Mouse (Mus musculus): ENCODE measurements around the gene Cdkn1b. TPM values are rescaled to one million over a fixed set of nuclear protein-coding genes. Genes with fewer than 3 reads are reported as not detected.

Gene Cdkn1b
- polyA plus RNA-seq, 1 experiment from 2014 or later = 36.4 TPM

DNA sequence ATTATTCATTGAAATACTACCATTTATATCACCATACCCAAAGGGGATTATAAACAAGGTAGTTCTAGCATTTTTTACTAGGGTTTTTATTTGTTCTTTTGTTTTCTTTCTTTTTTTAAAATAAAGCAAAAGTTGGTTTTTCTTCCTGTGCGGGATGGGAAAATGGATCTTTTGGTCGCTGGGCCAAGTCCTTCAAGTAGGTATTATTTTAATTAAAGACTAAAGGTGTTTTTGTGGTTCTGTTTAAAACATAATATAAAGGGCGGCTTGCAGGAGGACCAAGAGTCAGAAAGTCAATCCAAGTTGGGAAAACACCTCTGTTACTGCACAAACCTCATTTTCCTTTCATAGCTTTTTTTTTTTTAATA, 6.1 kb downstream of the Cdkn1b start:
- Histone ChIP-seq H3K36me3 (replicated peaks) (peaks cover 4% of the 10 kb centered on the region), H3K27me3 (no peaks in the 10 kb centered on the region), H3K9ac (peak overlapping the region; percentile 85), H3K4me3 (replicated peaks) (peak overlapping the region; percentile 57), H3K9me3 (no peaks in the 10 kb centered on the region), H3K4me2 (peak overlapping the region; percentile 93), H3K27ac (peak overlapping the region; percentile 100), H3K4me1 (peaks cover 65% of the 10 kb centered on the region)
- ATAC-seq (ENCODE audit: low FRiP score) = no peak
- 10% methylated on average over 3 of the region's 3 CpGs for WGBS

DNA sequence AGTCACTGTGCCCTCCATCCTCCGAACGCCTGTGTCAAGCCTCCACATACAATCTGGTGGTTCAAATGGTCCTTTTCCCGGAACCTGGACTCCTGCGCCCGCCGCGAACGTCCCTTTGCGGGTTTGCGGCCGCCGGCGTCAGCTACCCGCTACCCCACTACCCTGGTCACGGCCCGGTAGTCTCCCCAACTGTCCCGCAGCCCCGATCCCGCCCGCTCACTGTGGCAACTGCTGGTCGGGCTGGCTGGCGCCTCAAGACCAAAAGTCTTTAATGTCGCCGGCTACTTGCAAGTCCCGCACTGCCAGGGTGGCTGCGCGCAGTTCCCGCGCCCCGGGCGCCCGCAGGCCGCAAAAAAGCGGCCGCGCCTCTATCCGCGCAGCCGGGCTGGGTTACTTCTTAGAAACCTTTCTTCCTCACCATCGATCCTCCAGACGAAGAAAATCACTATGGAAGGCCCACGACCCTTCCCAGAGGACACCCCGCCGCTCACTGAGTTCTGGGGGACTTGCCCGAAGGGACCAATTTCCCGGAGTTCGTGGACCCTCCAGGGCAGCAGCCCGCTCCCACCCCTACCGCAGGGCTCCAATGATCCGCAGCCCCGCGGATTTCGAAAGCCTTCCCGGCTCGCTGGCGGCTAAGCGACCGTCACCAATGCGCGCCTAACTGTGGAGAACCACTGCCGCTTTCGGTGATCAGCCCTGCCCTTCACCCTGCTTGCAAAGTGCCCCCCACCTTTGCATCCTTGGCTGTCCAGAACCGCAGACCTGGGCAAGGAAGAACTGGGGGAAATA, 6.8 kb downstream of the Cdkn1b start:
- Histone ChIP-seq H3K9me3 (no peaks in the 10 kb centered on the region), H3K4me3 (replicated peaks) (peak overlapping the region; percentile 57), H3K27ac (peak overlapping the region; percentile 100), H3K9ac (peak overlapping the region; percentile 85), H3K4me2 (peak overlapping the region; percentile 93), H3K4me1 (peaks cover 62% of the 10 kb centered on the region), H3K27me3 (no peaks in the 10 kb centered on the region), H3K36me3 (replicated peaks) (peaks cover 4% of the 10 kb centered on the region)
- peak; percentile 47 for ATAC-seq (ENCODE audit: low FRiP score)
- WGBS = under 1% methylated on average over 61 of the region's 63 CpGs

DNA sequence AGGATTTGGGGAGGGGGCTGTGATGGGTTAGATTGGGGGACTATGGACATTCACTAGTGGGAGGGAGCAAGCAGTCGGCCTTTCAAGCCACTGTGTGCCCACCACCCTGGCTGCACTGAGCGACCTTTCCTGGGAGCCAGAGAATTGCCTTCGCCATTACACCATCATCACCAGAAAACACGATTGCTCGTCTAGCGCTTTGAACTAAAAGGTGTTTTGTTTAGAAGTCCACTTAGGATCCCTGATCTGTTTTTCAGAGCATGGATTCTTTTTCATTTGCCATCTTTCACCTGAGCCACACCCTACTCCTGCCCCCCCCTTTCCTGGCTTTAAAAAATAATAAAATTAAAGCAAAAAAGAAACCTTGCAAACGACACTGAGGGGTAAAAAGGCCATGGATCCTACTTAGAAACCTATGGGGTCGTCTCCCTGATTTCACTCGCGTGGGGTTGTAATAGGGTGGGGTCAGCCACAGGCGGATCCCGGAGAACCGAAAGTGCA, 7.4 kb downstream of the Cdkn1b start:
- Histone ChIP-seq H3K4me2 (peak overlapping the region; percentile 93), H3K36me3 (replicated peaks) (peaks cover 4% of the 10 kb centered on the region), H3K4me1 (peaks cover 55% of the 10 kb centered on the region), H3K4me3 (replicated peaks) (peak overlapping the region; percentile 57), H3K27me3 (no peaks in the 10 kb centered on the region), H3K9ac (peak overlapping the region; percentile 85), H3K27ac (peak overlapping the region; percentile 100), H3K9me3 (no peaks in the 10 kb centered on the region)
- WGBS = 1% methylated on average over 13 of the region's 13 CpGs
- peak; percentile 34 for ATAC-seq (ENCODE audit: low FRiP score)

DNA sequence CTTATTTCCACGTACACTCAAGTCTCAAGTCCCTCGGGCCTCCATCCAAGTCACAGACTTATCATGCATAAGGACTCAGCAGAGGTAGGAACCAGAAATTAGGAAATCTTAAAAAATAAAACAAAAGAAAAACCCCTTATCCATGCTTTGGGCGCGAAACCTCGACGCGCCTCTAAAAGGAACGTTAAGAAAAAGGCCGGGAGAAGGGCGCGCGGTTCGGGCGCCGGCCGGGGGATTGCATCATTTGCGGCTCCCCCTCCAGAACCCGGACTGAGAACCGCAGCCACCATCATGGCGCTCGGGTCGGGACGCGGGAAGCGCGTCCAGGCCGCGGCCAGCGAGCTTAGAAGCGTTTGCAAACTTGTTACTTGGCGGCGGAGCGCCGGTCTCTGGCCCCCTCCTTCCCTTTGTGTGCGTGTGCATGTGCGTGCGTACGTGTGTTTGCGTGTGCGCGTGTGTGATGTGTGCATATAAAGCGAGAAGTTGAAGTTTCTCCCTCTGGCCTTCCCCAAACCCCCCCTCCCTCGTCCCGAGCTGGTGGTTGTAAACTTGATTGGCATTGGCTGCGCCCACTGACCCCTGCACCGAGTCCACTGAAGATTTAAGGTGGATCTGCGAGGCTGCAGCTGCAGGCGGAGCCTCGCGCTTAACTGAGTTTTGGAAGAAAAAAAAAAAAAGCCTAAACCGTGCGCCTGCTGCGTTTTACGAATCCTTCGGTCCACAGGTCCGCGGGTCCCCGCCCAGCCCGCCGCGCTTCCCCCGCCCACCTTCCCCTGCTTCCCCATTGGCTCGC, 8.1 kb downstream of the Cdkn1b start:
- peak overlapping the region; percentile 93 for H3K4me2 ChIP-seq
- H3K27me3 ChIP-seq = no peaks in the 10 kb centered on the region
- under 1% methylated on average over 63 of the region's 63 CpGs for WGBS
- ATAC-seq (ENCODE audit: low FRiP score) = peak; percentile 89
- H3K36me3 ChIP-seq (replicated peaks) = peaks cover 4% of the 10 kb centered on the region
- H3K4me1 ChIP-seq = peaks cover 56% of the 10 kb centered on the region
- H3K4me3 ChIP-seq (replicated peaks) = peak overlapping the region; percentile 57
- H3K9me3 ChIP-seq = no peaks in the 10 kb centered on the region
- peak overlapping the region; percentile 85 for H3K9ac ChIP-seq
- H3K27ac ChIP-seq = peak overlapping the region; percentile 100

DNA sequence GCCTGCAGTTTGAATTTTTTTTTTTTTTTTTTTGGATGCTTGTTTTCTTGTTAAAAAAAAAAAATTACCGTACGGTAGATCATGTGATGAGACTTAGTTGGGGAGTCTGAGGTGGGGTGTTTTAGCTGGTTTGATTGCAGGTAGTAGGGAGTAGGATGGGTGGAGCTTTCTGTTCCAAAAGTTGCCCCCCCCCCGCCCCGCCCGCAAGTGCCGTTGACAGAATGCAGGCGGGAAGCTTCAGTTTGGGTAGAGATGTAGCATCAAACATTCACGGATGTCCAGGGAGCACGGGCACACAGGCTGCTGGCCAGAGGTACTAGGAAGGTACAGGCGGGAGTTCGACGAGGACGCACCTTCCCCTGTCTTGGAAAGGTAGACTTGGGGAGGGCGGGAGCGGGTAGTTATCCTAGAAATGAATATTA, 8.7 kb downstream of the Cdkn1b start:
- ATAC-seq (ENCODE audit: low FRiP score) = peak; percentile 28
- Histone ChIP-seq H3K4me2 (peak overlapping the region; percentile 93), H3K27me3 (no peaks in the 10 kb centered on the region), H3K9ac (peak overlapping the region; percentile 85), H3K4me1 (peaks cover 51% of the 10 kb centered on the region), H3K9me3 (no peaks in the 10 kb centered on the region), H3K36me3 (replicated peaks) (peaks cover 4% of the 10 kb centered on the region; the same call in 1 of the 2 replicates), H3K27ac (peak overlapping the region; percentile 100), H3K4me3 (replicated peaks) (peak overlapping the region; percentile 57)
- 1% methylated on average over 15 of the region's 15 CpGs for WGBS

DNA sequence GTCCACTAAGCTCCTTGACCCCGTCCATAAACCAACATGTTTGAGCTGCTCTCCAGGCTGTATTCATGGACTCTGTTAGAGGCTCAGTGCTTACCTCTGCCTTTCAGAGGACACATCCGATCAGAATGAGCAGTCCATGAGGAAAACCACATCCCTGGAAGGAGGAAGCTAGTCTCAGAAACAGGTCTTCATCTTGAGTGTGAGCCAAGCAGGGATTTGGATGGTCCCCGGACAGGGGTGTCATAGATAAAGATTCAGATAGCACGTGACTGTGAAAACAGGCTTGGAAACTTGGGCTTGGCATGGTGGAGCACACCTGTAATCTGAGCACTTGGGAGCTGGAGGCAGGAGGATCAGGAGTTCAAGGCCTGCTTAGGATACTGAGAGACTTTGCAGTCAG, 9.7 kb downstream of the Cdkn1b start:
- 53% methylated on average over 4 of the region's 4 CpGs for WGBS
- Histone ChIP-seq H3K27me3 (no peaks in the 10 kb centered on the region), H3K9me3 (no peaks in the 10 kb centered on the region), H3K4me1 (peaks cover 46% of the 10 kb centered on the region), H3K4me3 (replicated peaks) (peak overlapping the region; percentile 57), H3K9ac (peak overlapping the region; percentile 85), H3K36me3 (replicated peaks) (peaks cover 3% of the 10 kb centered on the region), H3K27ac (peak overlapping the region; percentile 75), H3K4me2 (peak overlapping the region; percentile 93)
- ATAC-seq (ENCODE audit: low FRiP score) = no peak

DNA sequence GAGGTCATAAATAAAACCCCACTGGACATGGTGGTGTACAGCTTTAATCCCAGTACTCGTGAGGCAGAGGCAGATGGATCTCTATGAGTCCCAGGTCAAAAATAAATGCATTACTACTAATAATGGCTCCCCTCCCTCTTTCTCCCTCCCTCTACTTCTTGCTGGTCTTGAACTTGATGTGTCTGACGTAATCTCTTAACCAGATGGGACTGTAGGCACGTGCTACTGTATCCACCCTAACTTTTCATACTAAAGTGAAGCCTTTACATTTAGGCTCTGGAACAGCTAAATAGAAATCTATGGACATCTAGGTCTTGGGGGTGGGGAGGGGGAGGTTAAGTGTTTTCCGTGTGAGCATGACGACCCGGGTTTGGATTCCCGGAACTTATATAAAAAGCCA, 10.2 kb downstream of the Cdkn1b start:
- H3K27ac ChIP-seq = peak overlapping the region; percentile 75; the same call in 1 of the 2 replicates
- peak overlapping the region; percentile 85 for H3K9ac ChIP-seq
- peaks cover 43% of the 10 kb centered on the region for H3K4me1 ChIP-seq

DNA sequence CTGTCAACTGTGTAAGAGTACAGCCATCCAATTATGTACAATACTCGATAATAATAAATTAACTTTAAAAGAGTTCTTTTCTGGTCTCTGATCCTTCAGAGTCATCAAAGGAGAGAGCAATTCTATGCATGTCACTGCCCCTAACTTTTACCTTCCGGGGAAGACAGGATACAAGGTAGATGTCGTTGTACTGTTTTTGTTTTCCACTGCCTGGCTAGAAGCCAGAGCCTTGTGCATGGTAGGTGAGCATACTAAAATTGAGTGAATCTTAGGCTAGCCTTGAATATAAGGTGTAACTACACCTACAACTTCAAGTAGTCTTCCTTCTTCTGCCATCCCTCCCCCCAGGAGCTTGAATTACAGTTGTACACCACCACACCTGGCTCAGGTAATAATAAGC, 10.9 kb downstream of the Cdkn1b start:
- peaks cover 39% of the 10 kb centered on the region for H3K4me1 ChIP-seq

More for the DNA sequence above, 10.2 kb downstream of the Cdkn1b start:
- Histone ChIP-seq H3K4me2 (peak overlapping the region; percentile 93), H3K36me3 (replicated peaks) (peaks cover 3% of the 10 kb centered on the region), H3K4me3 (replicated peaks) (peak overlapping the region; percentile 57), H3K27me3 (no peaks in the 10 kb centered on the region), H3K9me3 (no peaks in the 10 kb centered on the region)
- 78% methylated on average over 7 of the region's 7 CpGs for WGBS
- ATAC-seq (ENCODE audit: low FRiP score) = no peak

DNA sequence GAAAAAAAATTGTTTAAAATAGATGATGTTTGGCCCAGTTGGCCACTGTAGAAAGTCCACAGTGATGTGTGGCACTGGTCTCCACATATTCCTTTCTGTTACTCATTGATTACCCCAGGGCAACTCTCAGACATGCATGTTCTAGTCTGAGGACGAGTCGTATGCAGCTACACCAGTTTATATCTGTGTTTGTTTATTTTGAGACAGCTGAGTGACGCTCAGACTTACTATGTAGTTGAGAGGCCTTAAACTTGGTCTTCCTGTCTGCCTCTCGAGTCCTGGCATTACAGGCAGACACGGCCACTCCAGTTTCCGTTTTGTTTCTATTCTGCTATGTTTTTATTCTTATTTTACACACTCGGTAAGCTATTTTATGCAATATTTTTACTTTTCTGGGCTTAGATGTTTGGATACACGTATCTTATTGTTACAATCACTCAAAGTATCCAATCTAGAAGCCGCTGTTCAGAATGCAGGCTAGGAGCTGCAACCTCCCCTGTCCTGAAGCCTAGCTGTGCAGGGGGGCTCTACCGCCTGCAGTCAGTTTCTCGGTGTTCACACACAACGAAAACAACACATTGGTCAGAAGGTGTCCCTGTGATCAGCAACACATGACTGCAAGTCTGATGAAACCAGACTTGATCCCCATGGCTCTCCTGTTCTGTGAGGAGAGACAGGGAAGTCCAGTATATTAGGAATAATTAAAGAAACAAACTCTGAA, 12.4 kb downstream of the Cdkn1b start:
- no peak overlapping the region for H3K9ac ChIP-seq
- 83% methylated on average over 12 of the region's 12 CpGs for WGBS
- H3K27ac ChIP-seq = no peak overlapping the region
- no peaks in the 10 kb centered on the region for H3K27me3 ChIP-seq
- no peak for ATAC-seq (ENCODE audit: low FRiP score)
- H3K4me3 ChIP-seq (replicated peaks) = no peak overlapping the region
- no peak overlapping the region; the same call in 1 of the 2 replicates for H3K4me2 ChIP-seq
- H3K36me3 ChIP-seq (replicated peaks) = peaks cover 3% of the 10 kb centered on the region
- peaks cover 30% of the 10 kb centered on the region for H3K4me1 ChIP-seq
- no peaks in the 10 kb centered on the region for H3K9me3 ChIP-seq

More for the DNA sequence above, 10.9 kb downstream of the Cdkn1b start:
- no peak for ATAC-seq (ENCODE audit: low FRiP score)
- 83% methylated on average over 3 of the region's 3 CpGs for WGBS
- peak overlapping the region; percentile 93 for H3K4me2 ChIP-seq
- H3K27me3 ChIP-seq = no peaks in the 10 kb centered on the region
- H3K9ac ChIP-seq = no peak overlapping the region
- peaks cover 3% of the 10 kb centered on the region for H3K36me3 ChIP-seq (replicated peaks)
- no peaks in the 10 kb centered on the region for H3K9me3 ChIP-seq
- no peak overlapping the region for H3K27ac ChIP-seq
- H3K4me3 ChIP-seq (replicated peaks) = peak overlapping the region; percentile 57; the same call in 1 of the 2 replicates

DNA sequence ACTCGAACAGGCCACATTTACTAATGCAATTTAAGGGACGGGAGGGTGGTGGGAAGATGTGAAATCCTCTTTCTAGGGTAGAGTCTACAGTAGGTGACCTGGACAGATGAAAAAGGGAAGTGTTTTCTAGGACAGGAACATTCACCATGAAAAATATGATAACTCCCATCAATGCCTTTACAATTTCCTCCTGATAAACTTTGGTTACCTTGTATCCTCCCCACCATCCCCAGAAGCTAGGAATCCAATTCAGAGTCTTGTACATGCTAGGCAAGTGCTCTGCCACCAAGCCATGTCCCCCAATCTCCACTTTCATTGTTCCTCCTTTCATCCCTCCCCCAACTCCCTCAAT, 13.0 kb downstream of the Cdkn1b start:
- no peak for ATAC-seq (ENCODE audit: low FRiP score)
- H3K4me1 ChIP-seq = peaks cover 26% of the 10 kb centered on the region
- 87% methylated on average over 2 of the region's 2 CpGs for WGBS
- no peak overlapping the region for H3K4me2 ChIP-seq
- H3K9ac ChIP-seq = no peak overlapping the region
- H3K27ac ChIP-seq = no peak overlapping the region
- no peaks in the 10 kb centered on the region for H3K9me3 ChIP-seq
- H3K27me3 ChIP-seq = no peaks in the 10 kb centered on the region
- no peak overlapping the region for H3K4me3 ChIP-seq (replicated peaks)
- peaks cover 3% of the 10 kb centered on the region for H3K36me3 ChIP-seq (replicated peaks)

DNA sequence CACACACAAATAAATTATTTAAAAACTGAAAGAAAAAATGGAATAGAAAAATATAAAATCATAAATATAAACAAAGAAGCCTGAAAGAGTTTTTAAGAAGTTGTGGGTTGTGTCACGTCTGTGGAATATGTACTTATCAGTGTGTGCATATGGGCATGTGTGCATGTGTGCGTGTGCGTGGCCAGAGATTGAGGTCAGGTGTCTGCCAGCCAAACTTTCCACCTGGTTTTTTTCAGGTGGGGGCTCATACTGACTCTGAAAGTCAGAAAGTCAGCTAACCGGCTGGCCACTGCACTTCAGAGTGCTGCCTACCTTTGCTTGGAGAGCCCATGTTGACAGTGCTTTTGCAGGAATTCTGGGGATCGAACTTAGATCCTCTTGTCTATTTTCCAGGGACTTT, 14.1 kb downstream of the Cdkn1b start:
- peaks cover 3% of the 10 kb centered on the region for H3K36me3 ChIP-seq (replicated peaks)
- H3K4me1 ChIP-seq = peaks cover 25% of the 10 kb centered on the region
- H3K4me2 ChIP-seq = no peak overlapping the region
- no peaks in the 10 kb centered on the region for H3K27me3 ChIP-seq
- WGBS = 92% methylated on average over 5 of the region's 5 CpGs
- no peak overlapping the region for H3K9ac ChIP-seq
- no peak overlapping the region for H3K27ac ChIP-seq
- no peaks in the 10 kb centered on the region for H3K9me3 ChIP-seq
- no peak overlapping the region for H3K4me3 ChIP-seq (replicated peaks)
- no peak for ATAC-seq (ENCODE audit: low FRiP score)

DNA sequence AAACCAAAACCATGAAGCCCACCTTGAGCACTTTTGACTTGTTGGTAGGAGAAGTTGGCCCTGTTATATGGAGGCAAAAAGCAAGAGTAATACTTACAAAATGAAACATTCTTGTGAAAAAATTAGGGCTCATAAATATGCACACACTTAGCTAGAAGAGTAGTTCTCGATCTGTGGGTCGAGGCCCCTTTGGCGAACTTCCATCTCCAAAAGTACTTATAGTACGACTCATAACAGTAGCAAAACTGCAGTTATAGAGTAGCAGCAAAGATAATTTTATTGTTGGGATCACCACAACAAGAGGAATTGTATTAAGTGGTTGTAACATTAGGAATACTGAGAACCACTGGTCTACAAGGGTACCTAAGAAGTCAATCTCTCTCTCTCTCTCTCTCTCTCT, 19.6 kb downstream of the Cdkn1b start:
- Histone ChIP-seq H3K36me3 (replicated peaks) (peaks cover 32% of the 10 kb centered on the region), H3K9ac (no peak overlapping the region), H3K27me3 (no peaks in the 10 kb centered on the region), H3K9me3 (no peaks in the 10 kb centered on the region), H3K4me3 (replicated peaks) (no peak overlapping the region), H3K27ac (no peak overlapping the region), H3K4me2 (no peak overlapping the region), H3K4me1 (no peaks in the 10 kb centered on the region)
- WGBS = 91% methylated on average over 4 of the region's 4 CpGs
- no peak for ATAC-seq (ENCODE audit: low FRiP score)
